Mouse (Mus musculus): ENCODE results near the gene Ly6g6d. TPM values are rescaled to one million over a fixed set of nuclear protein-coding genes. Genes with fewer than 3 reads are reported as not detected.

Gene Ly6g6d
- polyA plus RNA-seq, 1 experiment, result 8.5 TPM

GRCm38 (mm10) chr17:35028315-35028714, 49.5 kb downstream of the Ly6g6d start:
- no peaks in the 10 kb centered on the region for H3K27me3 ChIP-seq (ENCODE audit: control insufficient read depth, insufficient read depth, low read length)
- no peak overlapping the region for H3K27ac ChIP-seq (ENCODE audit: insufficient read depth, low read length)
- no peaks in the 10 kb centered on the region; the same call in 1 of the 2 replicates for H3K4me1 ChIP-seq (ENCODE audit: control insufficient read depth, insufficient read depth, low read length)
- DNase-seq, result no peak
- no peak overlapping the region for H3K4me3 ChIP-seq (replicated peaks; ENCODE audit: insufficient read depth, low read depth, low read length)
- 51% methylated on average over 2 of the region's 2 CpGs for WGBS
- TF ChIP-seq CTCF (IDR thresholded peaks at IDR 0.05; ENCODE audit: borderline replicate concordance, insufficient read depth, low read depth, low read length) (no peak), POLR2A (IDR thresholded peaks at IDR 0.05; ENCODE audit: borderline replicate concordance, insufficient read depth, low read length) (no peak)

GRCm38 (mm10) chr17:35027277-35028068, 50.4 kb downstream of the Ly6g6d start, which contains the start of gene Sapcd1:
TSS of gene Sapcd1 (minus strand) at chr17:35028016.
- WGBS, result 39% methylated on average over 13 of the region's 13 CpGs
- Histone ChIP-seq H3K27me3 (ENCODE audit: control insufficient read depth, insufficient read depth, low read length) (no peaks in the 10 kb centered on the region), H3K27ac (ENCODE audit: insufficient read depth, low read length) (no peak within 1 kb of the TSS), H3K4me3 (replicated peaks; ENCODE audit: insufficient read depth, low read depth, low read length) (no peak within 1 kb of the TSS), H3K4me1 (ENCODE audit: control insufficient read depth, insufficient read depth, low read length) (no peaks in the 10 kb centered on the region; the same call in 1 of the 2 replicates)
- peak; percentile 40 to 41 for DNase-seq
- TF ChIP-seq CTCF (IDR thresholded peaks at IDR 0.05; ENCODE audit: borderline replicate concordance, insufficient read depth, low read depth, low read length) (no peak), POLR2A (IDR thresholded peaks at IDR 0.05; ENCODE audit: borderline replicate concordance, insufficient read depth, low read length) (no peak)

GRCm38 (mm10) chr17:35026206-35026605, 51.7 kb downstream of the Ly6g6d start:
- Histone ChIP-seq H3K27ac (ENCODE audit: insufficient read depth, low read length) (no peak overlapping the region), H3K4me3 (replicated peaks; ENCODE audit: insufficient read depth, low read depth, low read length) (no peak overlapping the region), H3K27me3 (ENCODE audit: control insufficient read depth, insufficient read depth, low read length) (no peaks in the 10 kb centered on the region), H3K4me1 (ENCODE audit: control insufficient read depth, insufficient read depth, low read length) (peaks cover 3% of the 10 kb centered on the region)
- 62% methylated on average over 5 of the region's 5 CpGs for WGBS
- TF ChIP-seq POLR2A (IDR thresholded peaks at IDR 0.05; ENCODE audit: borderline replicate concordance, insufficient read depth, low read length), result no peak
- TF ChIP-seq CTCF (IDR thresholded peaks at IDR 0.05; ENCODE audit: borderline replicate concordance, insufficient read depth, low read depth, low read length), result no peak
- no peak for DNase-seq

- TF ChIP-seq POLR2A (IDR thresholded peaks at IDR 0.05; ENCODE audit: borderline replicate concordance, insufficient read depth, low read length), result no peak
- no peak for TF ChIP-seq CTCF (IDR thresholded peaks at IDR 0.05; ENCODE audit: borderline replicate concordance, insufficient read depth, low read depth, low read length)
- peaks cover 6% of the 10 kb centered on the region for H3K4me1 ChIP-seq (ENCODE audit: control insufficient read depth, insufficient read depth, low read length)
- H3K27me3 ChIP-seq (ENCODE audit: control insufficient read depth, insufficient read depth, low read length), result no peaks in the 10 kb centered on the region
- no peak overlapping the region for H3K4me3 ChIP-seq (replicated peaks; ENCODE audit: insufficient read depth, low read depth, low read length)
- no peak for DNase-seq
- no peak overlapping the region for H3K27ac ChIP-seq (ENCODE audit: insufficient read depth, low read length)
- 52% methylated on average over 10 of the region's 10 CpGs for WGBS
These were observed 53.0 kb downstream of the Ly6g6d start for GRCm38 (mm10) chr17:35024691-35025488.

- DNase-seq, result no peak
- no peaks in the 10 kb centered on the region for H3K27me3 ChIP-seq (ENCODE audit: control insufficient read depth, insufficient read depth, low read length)
- no peak overlapping the region for H3K4me3 ChIP-seq (replicated peaks; ENCODE audit: insufficient read depth, low read depth, low read length)
- whole genome bisulfite sequencing, result 78% methylated on average over 13 of the region's 13 CpGs
- TF ChIP-seq CTCF (IDR thresholded peaks at IDR 0.05; ENCODE audit: borderline replicate concordance, insufficient read depth, low read depth, low read length), result no peak
- TF ChIP-seq POLR2A (IDR thresholded peaks at IDR 0.05; ENCODE audit: borderline replicate concordance, insufficient read depth, low read length), result no peak
- H3K27ac ChIP-seq (ENCODE audit: insufficient read depth, low read length), result no peak overlapping the region
- peaks cover 10% of the 10 kb centered on the region for H3K4me1 ChIP-seq (ENCODE audit: control insufficient read depth, insufficient read depth, low read length)
These were observed 53.6 kb downstream of the Ly6g6d start for GRCm38 (mm10) chr17:35024261-35024660.

- Histone ChIP-seq H3K4me1 (ENCODE audit: control insufficient read depth, insufficient read depth, low read length) (peaks cover 10% of the 10 kb centered on the region; the same call in 1 of the 2 replicates), H3K27ac (ENCODE audit: insufficient read depth, low read length) (no peak overlapping the region), H3K4me3 (replicated peaks; ENCODE audit: insufficient read depth, low read depth, low read length) (no peak overlapping the region), H3K27me3 (ENCODE audit: control insufficient read depth, insufficient read depth, low read length) (no peaks in the 10 kb centered on the region)
- DNase-seq, result no peak
- WGBS, result 90% methylated on average over 4 of the region's 4 CpGs
- TF ChIP-seq POLR2A (IDR thresholded peaks at IDR 0.05; ENCODE audit: borderline replicate concordance, insufficient read depth, low read length) (no peak), CTCF (IDR thresholded peaks at IDR 0.05; ENCODE audit: borderline replicate concordance, insufficient read depth, low read depth, low read length) (no peak)
These were observed 54.1 kb downstream of the Ly6g6d start for GRCm38 (mm10) chr17:35023756-35024155.

GRCm38 (mm10) chr17:35023221-35023620, 54.6 kb downstream of the Ly6g6d start:
- no peak overlapping the region for H3K4me3 ChIP-seq (replicated peaks; ENCODE audit: insufficient read depth, low read depth, low read length)
- peaks cover 14% of the 10 kb centered on the region; the same call in 1 of the 2 replicates for H3K4me1 ChIP-seq (ENCODE audit: control insufficient read depth, insufficient read depth, low read length)
- DNase-seq, result no peak
- no peak overlapping the region for H3K27ac ChIP-seq (ENCODE audit: insufficient read depth, low read length)
- H3K27me3 ChIP-seq (ENCODE audit: control insufficient read depth, insufficient read depth, low read length), result no peaks in the 10 kb centered on the region
- WGBS, result 82% methylated on average over 5 of the region's 5 CpGs
- TF ChIP-seq POLR2A (IDR thresholded peaks at IDR 0.05; ENCODE audit: borderline replicate concordance, insufficient read depth, low read length) (no peak), CTCF (IDR thresholded peaks at IDR 0.05; ENCODE audit: borderline replicate concordance, insufficient read depth, low read depth, low read length) (no peak)

Data from cerebellum, adult 2 months (tissue).